Mouse (Mus musculus) cortical plate, adult 2 months (tissue): ENCODE results near the gene Dclk1.

ENCODE experiments used
- CTCF ChIP-seq: fragments of 200-500 bp; IDR thresholded peaks from 2 replicates; pipeline ENCODE4 v1.5.1; 2011; ENCODE audit warnings: mild to moderate bottlenecking, control low read depth, low read length; ENCODE audit not compliant: insufficient read depth; ENCODE audit errors: extremely low read depth
- POLR2A ChIP-seq: fragments of 200-500 bp; IDR thresholded peaks from 2 replicates; pipeline ENCODE4 v1.6.1; 2011; ENCODE audit warnings: mild to moderate bottlenecking, low read length, control low read depth; ENCODE audit not compliant: insufficient read depth; ENCODE audit errors: extremely low read depth

DNA sequence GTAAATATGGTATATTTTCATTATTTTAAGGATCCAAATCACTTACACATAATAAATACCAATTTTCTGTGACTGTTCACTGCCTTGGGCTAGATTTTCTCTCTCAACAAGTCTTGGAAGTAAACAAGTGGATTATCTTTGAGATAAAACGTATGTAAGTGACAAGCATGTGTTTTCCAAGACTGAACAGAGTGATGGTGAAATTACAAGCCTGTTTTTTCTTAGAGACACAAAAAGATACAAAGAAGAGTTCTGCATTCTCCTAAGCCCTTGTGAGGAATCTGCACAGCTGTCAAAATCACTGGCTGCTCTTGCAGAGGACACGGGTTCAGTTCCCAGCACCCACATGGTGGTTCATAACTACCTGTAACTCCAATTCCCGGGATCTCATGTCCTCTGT is 151.4 kb downstream of the Dclk1 start:
- no peak for TF ChIP-seq POLR2A
- TF ChIP-seq CTCF = no peak
